Mouse (Mus musculus) embryonic stem cell, embryonic (primary cell): Measurements from ENCODE around the gene Slc35b2.

Source experiments
- CTCF ChIA-PET, 4 experiments: fragments of 300-600 bp in 2 of 4; fragments of 350-600 bp in 2 of 4; sonication (Branson Sonifier 250); formaldehyde crosslinking; loops; one replicate each; lab custom pipeline; 2022; ENCODE audit warnings: inconsistent platforms in 2 of 4; lab: Charles Lee
- POLR2A ChIA-PET, 4 experiments: fragments of 300-600 bp in 2 of 4; fragments of 350-600 bp in 2 of 4; sonication (Branson Sonifier 250); formaldehyde crosslinking; loops; one replicate each; lab custom pipeline; 2022; ENCODE audit warnings: antibody characterized with exemption in 4 of 4, inconsistent platforms in 1 of 4; lab: Charles Lee

Slc35b2 gene

DNA sequence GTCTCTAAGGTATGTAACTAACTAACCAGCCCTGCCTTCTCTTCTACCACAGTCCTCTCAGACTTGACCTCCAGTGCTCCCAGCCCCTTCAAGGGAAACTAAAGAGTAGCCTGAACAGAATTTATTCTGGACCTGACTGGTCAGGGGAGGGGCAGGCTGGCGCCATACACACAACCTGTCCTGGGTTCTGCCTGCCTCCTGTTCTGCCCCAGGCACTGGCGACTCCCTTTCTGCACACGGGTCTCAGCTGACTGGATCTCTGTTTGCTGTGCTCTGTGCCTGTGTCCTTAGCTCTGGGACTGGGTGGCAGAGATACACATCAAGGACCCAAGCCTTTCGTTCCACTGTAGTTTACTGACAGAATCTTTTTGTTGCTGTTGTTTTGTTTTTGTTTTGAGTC lies 15.9 kb downstream of the Slc35b2 start:
- POLR2A ChIA-PET = interaction anchor here (0.5 to 19.1 kb wide), 35 partner anchors 6 to 670 kb away, joined by 3 to 605 read pairs (median 7); partner anchors contain the start of genes Hsp90ab1 (in 3 of the 4), Aars2 (in 2 of the 4), Cdc5l (in 2 of the 4) and Mymx (in 2 of the 4)
- CTCF ChIA-PET = interaction anchor here (0.5 to 9.9 kb wide), 41 partner anchors 9 to 438 kb away, joined by 3 to 209 read pairs (median 3); partner anchors contain the start of genes Mymx (in 1 of the 4), Nfkbie (in 1 of the 4) and Slc35b2 (in 1 of the 4)

DNA sequence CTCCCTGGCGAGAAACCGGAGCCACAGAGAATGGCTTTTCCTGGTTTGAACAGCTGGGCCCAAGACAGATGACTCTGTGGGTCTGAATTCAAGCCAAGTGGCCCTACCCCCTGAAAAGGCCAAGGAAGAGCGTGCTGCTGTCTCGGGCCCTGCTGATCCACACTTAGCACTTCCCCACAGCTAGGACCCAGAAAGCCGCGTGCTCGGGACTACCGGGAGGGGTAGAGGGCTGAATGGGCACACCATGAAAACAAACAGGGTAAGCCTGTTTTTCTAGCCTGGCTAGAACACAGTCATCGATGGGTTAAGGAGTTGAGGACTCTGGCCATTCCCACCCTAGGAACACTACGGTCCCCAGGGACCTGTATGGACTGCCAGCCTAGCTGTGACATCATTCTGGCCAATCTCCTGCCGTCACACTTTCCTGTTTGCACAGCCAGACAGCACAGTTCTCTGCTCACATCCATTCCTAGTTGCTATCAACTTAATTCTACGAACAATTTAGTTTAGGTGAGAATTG lies 17.3 kb downstream of the Slc35b2 start:
- CTCF ChIA-PET = interaction anchor here (0.5 to 9.9 kb wide), 31 partner anchors 8 to 137 kb away, joined by 3 to 209 read pairs (median 5); partner anchors contain the start of genes Aars2 (in 1 of the 4), Hsp90ab1 (in 1 of the 4) and Mymx (in 1 of the 4)
- POLR2A ChIA-PET = interaction anchor here in 3 of 4 experiments (0.8 to 19.1 kb wide), 27 partner anchors 8 to 493 kb away, joined by 3 to 605 read pairs (median 6); partner anchors contain the start of genes Hsp90ab1 (in 3 of the 3), Mymx (in 2 of the 3), Slc29a1 (in 2 of the 3) and Slc35b2 (in 2 of the 3)

DNA sequence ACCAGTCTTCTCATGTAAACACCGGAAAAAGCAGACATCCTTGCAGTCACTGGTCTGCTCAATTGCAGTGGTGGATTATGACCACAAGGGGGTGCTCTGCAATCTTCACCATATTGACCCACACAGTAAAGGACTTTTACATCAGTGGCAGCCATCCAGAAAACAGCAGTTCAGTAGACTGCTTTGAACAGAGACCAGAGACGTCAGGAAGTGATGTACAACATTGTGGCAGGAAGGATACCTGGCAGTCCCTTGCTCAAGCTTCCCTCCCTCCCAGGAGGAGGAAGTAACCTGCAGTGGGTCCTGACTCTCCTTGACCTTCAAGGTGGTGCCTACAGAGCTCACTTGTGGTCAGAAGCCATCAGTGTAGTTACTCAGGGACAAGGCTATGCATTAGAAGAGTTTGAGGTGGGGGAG lies 17.9 kb downstream of the Slc35b2 start:
- CTCF ChIA-PET = interaction anchor here (0.5 to 9.9 kb wide), 29 partner anchors 8 to 137 kb away, joined by 3 to 209 read pairs (median 5); partner anchors contain the start of genes Aars2 (in 1 of the 4), Hsp90ab1 (in 1 of the 4) and Mymx (in 1 of the 4)
- POLR2A ChIA-PET = interaction anchor here in 3 of 4 experiments (0.6 to 19.1 kb wide), 16 partner anchors 8 to 105 kb away, joined by 3 to 605 read pairs (median 20); partner anchors contain the start of genes Hsp90ab1 (in 3 of the 3), Mymx (in 2 of the 3), Slc29a1 (in 2 of the 3) and Slc35b2 (in 2 of the 3)

DNA sequence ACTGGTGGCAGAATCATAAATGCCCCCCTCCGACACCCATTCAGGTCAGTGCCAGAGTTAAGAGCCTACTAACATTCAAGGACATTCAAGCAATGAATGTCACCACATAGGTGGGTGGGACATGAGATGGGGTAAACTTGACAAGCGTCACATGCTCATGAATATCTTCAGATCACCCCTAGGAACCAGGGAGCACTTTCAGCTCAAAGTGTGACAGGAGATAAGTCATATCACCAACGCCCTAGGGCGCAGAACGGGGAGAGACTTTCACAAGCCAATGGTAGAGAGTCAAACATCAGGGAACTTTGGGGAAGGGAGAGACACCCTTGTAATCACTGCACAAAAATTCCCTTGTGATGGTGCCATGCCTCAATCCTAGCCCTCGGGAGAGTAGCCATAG lies 18.5 kb downstream of the Slc35b2 start:
- ChIA-PET CTCF (interaction anchor here (0.6 to 9.9 kb wide), 34 partner anchors 8 to 1552 kb away, joined by 3 to 209 read pairs (median 6); partner anchors contain the start of genes Hsp90ab1 (in 1 of the 4) and Mymx (in 1 of the 4)), POLR2A (interaction anchor here (0.6 to 19.1 kb wide), 23 partner anchors 9 to 106 kb away, joined by 3 to 605 read pairs (median 5); partner anchors contain the start of genes Hsp90ab1 (in 4 of the 4), Capn11 (in 3 of the 4), Mymx (in 3 of the 4) and Slc29a1 (in 2 of the 4))

DNA sequence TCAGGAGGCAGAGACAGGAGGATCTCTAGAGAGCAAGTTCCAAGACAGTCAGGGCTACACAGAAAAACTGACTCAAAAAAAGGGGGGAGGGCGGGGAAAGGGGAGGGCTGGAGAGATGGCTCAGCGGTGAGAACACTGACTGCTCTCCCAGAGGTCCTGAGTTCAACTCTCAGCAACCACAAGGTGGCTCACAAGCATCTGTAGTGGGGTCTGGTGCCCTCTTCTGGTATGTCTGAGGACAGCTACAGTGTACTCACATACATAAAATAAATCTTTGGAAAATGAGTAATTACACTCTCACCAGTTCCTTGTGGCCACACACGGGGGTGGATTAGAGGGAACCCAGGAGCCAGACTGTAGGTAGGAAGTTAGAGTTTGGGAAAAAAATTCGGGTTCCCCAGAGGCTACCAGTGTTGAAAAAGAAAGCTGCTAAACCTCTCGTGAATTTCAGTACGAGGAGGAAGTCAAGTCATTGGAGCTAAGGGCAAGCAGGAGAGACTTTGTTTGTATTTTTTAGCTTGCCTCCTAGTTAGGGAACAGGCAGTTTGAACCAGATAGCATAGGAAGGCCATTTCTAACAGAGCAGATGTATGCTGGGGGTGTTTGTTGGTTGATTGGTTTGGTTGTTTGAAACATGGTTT lies 19.2 kb downstream of the Slc35b2 start:
- POLR2A ChIA-PET = interaction anchor here (0.6 to 19.1 kb wide), 25 partner anchors 9 to 106 kb away, joined by 3 to 605 read pairs (median 4); partner anchors contain the start of genes Hsp90ab1 (in 4 of the 4), Capn11 (in 3 of the 4), Mymx (in 3 of the 4) and Slc29a1 (in 2 of the 4)
- CTCF ChIA-PET = interaction anchor here (0.6 to 9.9 kb wide), 40 partner anchors 8 to 1553 kb away, joined by 3 to 209 read pairs (median 5); partner anchors contain the start of genes Aars2 (in 1 of the 4), Hsp90ab1 (in 1 of the 4), Mymx (in 1 of the 4) and Nfkbie (in 1 of the 4)

DNA sequence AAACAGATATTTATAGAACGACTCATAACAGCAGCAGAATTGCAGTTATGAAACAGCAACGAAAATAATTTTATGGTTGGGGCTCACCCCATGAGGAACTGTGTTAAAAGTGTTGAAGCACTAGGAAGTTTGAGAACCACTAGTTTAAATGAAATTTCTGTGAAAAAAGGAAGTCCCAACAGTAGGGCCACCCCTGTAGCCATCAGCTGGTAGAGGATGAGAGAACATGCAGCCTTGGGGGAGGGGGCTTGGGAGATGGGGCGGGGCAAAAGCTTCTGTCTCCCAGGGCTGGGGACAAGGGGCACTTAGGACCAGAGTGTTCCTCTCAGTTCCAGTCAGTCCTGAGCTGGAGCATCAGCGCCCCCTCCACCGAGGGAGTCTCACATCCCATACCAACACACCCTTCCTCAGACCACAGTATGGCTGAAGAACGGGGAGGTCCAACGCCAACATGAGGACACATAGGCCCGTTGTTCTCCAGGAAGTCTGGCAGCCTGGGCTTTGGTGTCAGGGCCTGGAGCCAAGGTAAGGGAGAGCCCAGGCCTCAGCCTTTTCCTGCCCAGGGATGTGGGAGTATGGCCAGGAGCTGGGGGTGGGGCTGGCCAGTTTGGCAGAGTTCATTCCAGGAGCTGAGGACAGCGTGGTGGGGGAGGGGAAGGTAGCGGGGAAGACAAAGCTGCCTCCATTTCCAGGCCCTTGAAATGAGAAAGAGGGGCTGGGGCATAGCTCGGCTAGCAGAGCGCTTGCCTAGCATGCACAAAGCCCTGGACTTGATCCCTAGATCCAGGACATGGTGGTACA lies 20.6 kb downstream of the Slc35b2 start:
- ChIA-PET POLR2A (interaction anchor here (0.6 to 19.1 kb wide), 50 partner anchors 9 to 1271 kb away, joined by 3 to 605 read pairs (median 5); partner anchors contain the start of genes Hsp90ab1 (in 4 of the 4), Mymx (in 2 of the 4), Nfkbie (in 2 of the 4) and Slc29a1 (in 2 of the 4)), CTCF (interaction anchor here (0.6 to 9.9 kb wide), 56 partner anchors 8 to 977 kb away, joined by 3 to 209 read pairs (median 6); partner anchors contain the start of genes Capn11 (in 2 of the 4), Mymx (in 2 of the 4), Slc35b2 (in 2 of the 4) and Aars2 (in 1 of the 4))

DNA sequence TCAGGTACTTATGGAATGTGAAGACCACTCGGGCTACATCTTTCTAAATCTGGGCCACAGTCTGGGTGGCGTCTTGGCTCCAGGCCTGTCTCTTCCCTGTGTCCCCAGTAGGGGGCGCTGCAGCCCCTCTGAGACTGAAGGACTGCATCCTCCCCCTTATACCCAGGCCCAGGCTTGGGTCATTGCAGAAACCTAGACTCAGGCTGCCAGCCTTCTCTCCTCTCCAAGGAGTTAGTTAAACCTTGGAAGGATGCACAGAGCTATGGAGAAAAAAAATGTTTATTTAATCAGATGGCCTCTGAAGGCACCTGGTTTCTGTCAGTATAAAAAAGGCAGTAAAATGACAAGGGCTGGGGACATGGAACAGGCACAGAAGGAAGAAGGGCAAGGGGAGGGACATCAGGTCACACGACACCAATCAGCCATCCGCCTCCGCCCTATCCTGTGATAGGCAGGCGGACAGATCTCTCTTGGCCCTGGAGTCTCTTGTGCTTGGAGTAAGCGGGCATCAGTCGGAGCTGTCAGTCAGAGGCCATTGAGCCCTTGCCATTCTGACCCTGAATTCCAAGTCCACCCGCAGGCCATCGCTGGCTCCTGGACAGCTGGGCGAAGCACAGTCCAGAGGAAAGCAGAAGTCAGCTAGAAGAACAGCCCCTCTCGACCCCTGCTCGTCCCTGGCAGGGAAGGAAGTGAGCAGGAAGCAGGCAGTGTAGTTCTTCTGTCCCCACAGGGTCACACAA lies 21.4 kb downstream of the Slc35b2 start:
- CTCF ChIA-PET = interaction anchor here (0.5 to 9.9 kb wide), 70 partner anchors 8 to 151 kb away, joined by 3 to 209 read pairs (median 6); partner anchors contain the start of genes Capn11 (in 2 of the 4), Mymx (in 2 of the 4), Slc29a1 (in 2 of the 4) and Slc35b2 (in 2 of the 4)
- POLR2A ChIA-PET = interaction anchor here (0.5 to 19.1 kb wide), 61 partner anchors 8 to 1270 kb away, joined by 3 to 605 read pairs (median 5); partner anchors contain the start of genes Hsp90ab1 (in 4 of the 4), Mymx (in 3 of the 4), Slc29a1 (in 2 of the 4) and Slc35b2 (in 2 of the 4)

DNA sequence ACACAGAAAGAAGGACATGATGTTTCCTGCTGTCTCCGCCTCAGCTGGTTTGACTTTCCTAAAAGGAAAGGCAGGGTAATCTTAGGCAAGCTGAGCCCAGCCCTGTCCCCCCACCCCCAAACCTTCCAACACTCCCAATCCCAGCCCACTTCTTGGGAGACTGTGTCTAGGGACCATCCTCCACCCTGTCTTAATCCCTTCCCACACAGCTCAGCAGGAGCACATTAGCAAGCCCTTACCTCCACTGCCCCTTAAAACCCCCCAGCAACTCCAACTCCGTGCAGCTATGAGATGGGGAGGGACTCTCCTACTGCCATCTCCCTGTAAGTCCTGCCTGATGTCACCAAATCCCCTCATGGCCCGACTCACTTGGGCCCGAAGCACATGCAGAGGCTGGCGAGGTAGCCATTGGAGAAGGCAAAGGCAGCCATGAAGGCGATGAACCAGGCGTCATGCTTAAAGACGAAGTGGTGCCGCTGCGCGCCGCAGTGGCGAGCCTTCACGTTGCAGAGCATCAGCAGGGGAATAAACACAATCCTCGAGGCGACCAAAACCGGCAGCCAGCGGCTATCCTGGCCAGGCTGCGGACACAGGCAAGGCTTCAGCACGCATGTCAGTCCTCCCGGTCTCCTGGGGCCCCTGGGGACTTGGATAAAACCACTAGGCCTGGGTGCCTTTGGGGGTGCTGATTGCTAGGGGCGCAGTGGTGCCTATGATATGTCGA lies 22.2 kb downstream of the Slc35b2 start:
- CTCF ChIA-PET = interaction anchor here (0.5 to 9.9 kb wide), 78 partner anchors 7 to 568 kb away, joined by 3 to 209 read pairs (median 5); partner anchors contain the start of genes Mymx (in 4 of the 4), Hsp90ab1 (in 2 of the 4), Slc29a1 (in 2 of the 4) and Aars2 (in 1 of the 4)
- POLR2A ChIA-PET = interaction anchor here (0.5 to 19.1 kb wide), 44 partner anchors 9 to 488 kb away, joined by 3 to 605 read pairs (median 5); partner anchors contain the start of genes Hsp90ab1 (in 3 of the 4), Mymx (in 3 of the 4), Slc29a1 (in 3 of the 4) and Slc35b2 (in 2 of the 4)

DNA sequence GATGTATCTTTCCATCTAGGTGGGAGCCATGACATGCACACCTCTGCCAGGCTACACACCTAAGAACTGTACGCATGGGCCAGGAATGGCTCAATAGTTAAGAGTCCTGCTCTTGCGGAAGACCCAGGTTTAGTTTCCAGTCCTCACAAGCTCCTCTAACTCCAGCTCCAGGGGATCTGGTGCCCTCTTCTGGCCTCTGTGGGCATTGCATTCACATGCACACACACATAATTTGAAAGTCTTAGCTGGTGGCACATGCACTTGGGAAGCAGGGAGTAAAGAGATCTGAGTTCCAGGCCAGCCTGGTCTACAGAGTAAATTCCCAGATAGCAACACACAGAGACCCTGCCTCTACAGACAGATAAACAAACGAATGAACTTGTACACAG lies 22.8 kb downstream of the Slc35b2 start:
- CTCF ChIA-PET = interaction anchor here (0.5 to 9.9 kb wide), 71 partner anchors 6 to 567 kb away, joined by 3 to 209 read pairs (median 5); partner anchors contain the start of genes Mymx (in 4 of the 4), Hsp90ab1 (in 2 of the 4), Aars2 (in 1 of the 4) and Mad2l1bp (in 1 of the 4)
- POLR2A ChIA-PET = interaction anchor here (0.6 to 19.1 kb wide), 32 partner anchors 8 to 181 kb away, joined by 3 to 605 read pairs (median 6); partner anchors contain the start of genes Hsp90ab1 (in 3 of the 4), Mymx (in 3 of the 4), Slc29a1 (in 3 of the 4) and Slc35b2 (in 2 of the 4)

DNA sequence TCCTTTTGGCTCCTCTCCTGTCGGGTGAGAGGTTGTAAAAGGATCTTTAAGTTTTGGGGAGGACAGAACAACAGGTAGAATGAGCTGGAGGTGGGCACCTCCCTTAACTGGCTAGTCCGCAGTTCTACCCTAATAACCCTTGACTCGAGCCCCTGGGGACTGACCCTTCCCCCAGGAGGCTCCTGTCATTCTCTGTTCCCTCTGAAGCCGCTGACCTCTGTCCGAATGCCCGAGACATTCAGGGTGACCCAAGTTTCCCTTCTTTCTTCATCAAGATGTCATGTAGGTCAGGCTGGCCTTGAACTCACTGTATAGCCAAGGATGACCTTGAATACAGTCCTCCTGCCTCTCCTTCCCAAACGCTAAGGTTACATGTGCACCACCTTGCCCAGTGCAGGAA lies 24.7 kb downstream of the Slc35b2 start:
- ChIA-PET POLR2A (interaction anchor here in 3 of 4 experiments (1.0 to 18.1 kb wide), 12 partner anchors 8 to 113 kb away, joined by 3 to 578 read pairs (median 6); partner anchors contain the start of genes Hsp90ab1 (in 2 of the 3), Slc29a1 (in 2 of the 3), Mymx (in 1 of the 3) and Slc35b2 (in 1 of the 3)), CTCF (interaction anchor here in 1 of 4 experiments (1.0 to 3.7 kb wide), 5 partner anchors 9 to 54 kb away, joined by 3 to 16 read pairs (median 3); no protein-coding TSS in a partner anchor)

DNA sequence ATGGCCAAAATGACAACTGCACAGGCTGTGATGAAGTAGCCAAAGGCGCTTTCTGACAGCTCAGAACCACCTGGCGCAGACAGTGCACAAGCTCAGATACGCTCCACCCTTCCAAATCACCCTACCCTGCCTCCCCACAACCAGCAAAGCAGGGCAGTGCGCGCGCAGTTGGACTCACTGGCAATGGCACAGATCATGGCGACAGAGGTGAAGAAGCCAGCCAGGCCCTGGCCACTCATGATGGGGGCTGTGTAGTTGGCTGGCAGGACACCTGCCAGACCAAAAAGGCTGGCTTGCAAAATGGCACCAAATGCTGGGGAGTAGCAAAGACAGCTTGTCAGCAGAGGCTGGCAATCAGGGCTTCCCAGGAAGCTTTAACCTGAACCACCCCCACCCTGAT lies 25.6 kb downstream of the Slc35b2 start:
- ChIA-PET POLR2A (interaction anchor here in 3 of 4 experiments (0.5 to 18.1 kb wide), 20 partner anchors 8 to 112 kb away, joined by 3 to 578 read pairs (median 4); partner anchors contain the start of genes Hsp90ab1 (in 2 of the 3), Mymx (in 2 of the 3), Slc29a1 (in 2 of the 3) and Slc35b2 (in 1 of the 3)), CTCF (interaction anchor here in 2 of 4 experiments (0.8 to 3.7 kb wide), 8 partner anchors 10 to 74 kb away, joined by 3 to 16 read pairs (median 3); no protein-coding TSS in a partner anchor)

DNA sequence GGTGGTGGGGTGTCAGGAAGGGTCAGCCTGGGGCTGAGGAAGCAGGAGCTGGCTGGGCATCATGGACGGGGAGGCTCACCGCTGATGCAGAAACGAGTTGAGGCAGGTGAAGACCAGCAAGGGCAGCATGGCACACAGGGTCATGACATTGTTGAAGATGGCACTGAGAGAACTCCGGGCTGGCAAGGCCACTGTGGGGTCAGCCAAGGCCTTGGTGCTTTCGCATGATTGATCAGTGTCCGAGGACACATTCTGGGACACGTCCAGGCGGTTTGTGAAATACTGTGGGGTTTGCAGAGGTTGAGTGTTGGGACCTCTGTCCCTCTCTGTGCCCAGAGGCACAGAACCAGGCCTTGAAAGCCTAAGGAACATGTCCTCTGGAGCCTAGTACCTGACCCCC lies 26.2 kb downstream of the Slc35b2 start:
- ChIA-PET CTCF (interaction anchor here in 2 of 4 experiments (2.1 to 5.8 kb wide), 6 partner anchors 7 to 74 kb away, joined by 6 to 79 read pairs (median 8); no protein-coding TSS in a partner anchor), POLR2A (interaction anchor here in 3 of 4 experiments (0.7 to 18.1 kb wide), 14 partner anchors 7 to 676 kb away, joined by 3 to 578 read pairs (median 6); partner anchors contain the start of genes Mymx (in 2 of the 3), Slc29a1 (in 2 of the 3), Aars2 (in 1 of the 3) and Hsp90ab1 (in 1 of the 3))

DNA sequence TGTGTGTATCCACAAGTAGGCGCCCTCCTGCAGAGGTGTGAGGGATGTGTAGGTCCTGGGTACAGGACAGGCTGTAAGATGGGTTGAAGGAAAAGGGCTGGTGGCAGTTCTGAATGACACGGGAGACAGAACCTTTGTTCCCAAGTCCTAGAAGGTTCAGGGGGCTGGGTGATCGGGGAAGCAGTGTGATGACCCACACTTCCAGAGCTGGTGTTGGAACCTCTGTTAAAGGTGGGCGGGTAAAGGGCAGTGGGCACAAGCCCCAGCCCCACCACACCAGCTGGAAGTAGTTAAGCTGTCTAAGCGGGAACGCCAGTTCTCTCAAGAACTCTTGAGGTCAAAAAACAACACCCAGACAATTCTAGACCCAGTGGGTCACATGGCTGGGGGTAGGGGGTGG lies 26.7 kb downstream of the Slc35b2 start:
- ChIA-PET POLR2A (interaction anchor here (0.5 to 18.1 kb wide), 22 partner anchors 8 to 95 kb away, joined by 3 to 578 read pairs (median 4); partner anchors contain the start of genes Slc29a1 (in 3 of the 4), Mymx (in 2 of the 4), Aars2 (in 1 of the 4) and Hsp90ab1 (in 1 of the 4)), CTCF (interaction anchor here (0.5 to 5.8 kb wide), 13 partner anchors 7 to 73 kb away, joined by 3 to 79 read pairs (median 7); partner anchors contain the start of gene Mymx (in 1 of the 4))
